Mouse (Mus musculus) telencephalon, adult 2 months (tissue): ENCODE measurements around the gene Selenoi.
A peak's percentile ranks its signal among the peaks of the same experiment; 100 is the strongest.

ENCODE experiments used
- DNase-seq: peaks from one replicate; pipeline ENCODE4 v3.0.0-alpha.2; 2011; ENCODE audit warnings: low read depth, low spot score

Selenoi gene

GRCm38 (mm10) chr5:30235641-30236126 lies 3.3 kb downstream of the Selenoi start:
- DNase-seq = no peak

- DNase-seq = no peak
These were observed 6.2 kb downstream of the Selenoi start for GRCm38 (mm10) chr5:30238533-30238932.

GRCm38 (mm10) chr5:30240552-30240951 lies 8.2 kb downstream of the Selenoi start:
- no peak for DNase-seq

- no peak for DNase-seq
These were observed 10.0 kb downstream of the Selenoi start for GRCm38 (mm10) chr5:30242410-30242809.

- no peak for DNase-seq
These were observed 11.4 kb downstream of the Selenoi start for GRCm38 (mm10) chr5:30243741-30244140.

- DNase-seq = no peak
These were observed 13.6 kb downstream of the Selenoi start for GRCm38 (mm10) chr5:30245861-30246416.

- no peak for DNase-seq
These were observed 15.3 kb downstream of the Selenoi start for GRCm38 (mm10) chr5:30247666-30248065.

GRCm38 (mm10) chr5:30255567-30256354 lies 23.4 kb downstream of the Selenoi start:
- no peak for DNase-seq

- DNase-seq = no peak
These were observed 26.4 kb downstream of the Selenoi start for GRCm38 (mm10) chr5:30258776-30259175.

- DNase-seq = peak; percentile 86
These were observed 38.3 kb downstream of the Selenoi start for GRCm38 (mm10) chr5:30270571-30271190.

- no peak for DNase-seq
These were observed 39.4 kb downstream of the Selenoi start for GRCm38 (mm10) chr5:30271599-30272281.

- peak; percentile 13 for DNase-seq
These were observed 44.0 kb downstream of the Selenoi start for GRCm38 (mm10) chr5:30276361-30276760.

GRCm38 (mm10) chr5:30278952-30279351 lies 46.6 kb downstream of the Selenoi start:
- DNase-seq = no peak

- DNase-seq = no peak
These were observed 47.1 kb downstream of the Selenoi start for GRCm38 (mm10) chr5:30279446-30279845.

GRCm38 (mm10) chr5:30280864-30281263 lies 48.5 kb downstream of the Selenoi start:
- DNase-seq = no peak

- peak; percentile 58 for DNase-seq
These were observed 48.9 kb downstream of the Selenoi start, which contains the start of gene Drc1 for GRCm38 (mm10) chr5:30281291-30281732. Gene Drc1, plus strand, starts transcription at chr5:30281388.

- no peak for DNase-seq
These were observed 53.8 kb downstream of the Selenoi start for GRCm38 (mm10) chr5:30285944-30286799.

- no peak for DNase-seq
These were observed 54.9 kb downstream of the Selenoi start for GRCm38 (mm10) chr5:30287106-30287882.
